Mouse (Mus musculus): Measurements from ENCODE around the gene A030003K21Rik.

A030003K21Rik gene

DNA sequence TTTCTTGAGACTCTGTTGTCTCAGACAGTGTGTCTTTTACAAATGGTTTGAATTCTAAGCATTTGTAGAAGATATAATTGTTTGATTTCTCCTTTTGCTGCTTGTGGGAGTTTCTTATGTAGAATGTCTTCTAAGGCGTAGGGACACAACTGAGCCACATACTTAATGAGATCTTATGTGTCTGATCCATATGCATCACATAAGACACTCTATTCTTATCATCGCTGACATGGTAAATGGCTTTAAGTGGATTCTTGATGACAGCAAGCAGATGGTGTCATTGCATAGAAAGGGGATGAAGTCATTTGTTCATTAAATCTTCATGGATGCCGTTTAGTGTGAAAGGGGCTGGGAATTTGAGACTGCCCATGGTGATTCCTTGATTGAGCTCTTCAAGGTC lies 37.3 kb downstream of the A030003K21Rik start:
- no peak for DNase-seq

DNA sequence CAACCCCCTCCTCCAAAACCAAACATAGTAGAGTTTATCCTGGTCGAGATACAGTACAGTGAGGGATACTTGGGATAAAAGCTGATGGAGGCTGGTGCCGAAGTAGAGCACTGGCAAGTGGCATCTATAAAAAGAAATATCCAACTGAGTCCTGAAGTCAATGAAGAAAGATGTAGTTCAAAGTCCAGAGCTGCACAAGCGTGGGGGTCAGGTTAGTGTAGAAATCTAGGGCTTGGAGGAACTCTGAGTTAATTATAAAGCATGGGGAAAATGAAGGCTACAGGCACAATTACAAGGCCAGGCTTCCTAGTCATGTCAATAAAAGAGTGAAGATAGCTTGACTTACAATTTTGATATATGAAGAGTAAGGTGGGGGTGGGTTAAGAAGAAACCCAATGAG lies 42.0 kb downstream of the A030003K21Rik start:
- DNase-seq = no peak

DNA sequence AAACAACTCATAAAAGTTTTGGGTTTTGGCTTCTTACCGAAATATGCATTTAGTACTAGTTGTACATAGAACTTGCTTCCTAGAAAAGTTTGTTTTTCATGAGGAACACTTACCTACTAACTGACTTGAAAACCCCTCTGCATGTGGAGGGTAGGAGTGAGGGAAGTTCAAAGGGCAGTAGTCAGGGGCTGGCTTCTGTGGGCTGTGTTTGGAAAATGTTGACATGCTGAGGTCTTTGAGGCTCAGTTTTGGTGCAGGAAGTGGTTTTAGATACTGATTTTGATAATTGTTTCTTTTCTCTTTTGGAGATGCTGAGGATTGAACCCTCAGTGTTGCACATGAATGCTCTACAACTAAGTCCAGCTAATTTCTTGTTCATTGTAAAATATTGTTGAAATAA lies 42.6 kb downstream of the A030003K21Rik start:
- DNase-seq = no peak

DNA sequence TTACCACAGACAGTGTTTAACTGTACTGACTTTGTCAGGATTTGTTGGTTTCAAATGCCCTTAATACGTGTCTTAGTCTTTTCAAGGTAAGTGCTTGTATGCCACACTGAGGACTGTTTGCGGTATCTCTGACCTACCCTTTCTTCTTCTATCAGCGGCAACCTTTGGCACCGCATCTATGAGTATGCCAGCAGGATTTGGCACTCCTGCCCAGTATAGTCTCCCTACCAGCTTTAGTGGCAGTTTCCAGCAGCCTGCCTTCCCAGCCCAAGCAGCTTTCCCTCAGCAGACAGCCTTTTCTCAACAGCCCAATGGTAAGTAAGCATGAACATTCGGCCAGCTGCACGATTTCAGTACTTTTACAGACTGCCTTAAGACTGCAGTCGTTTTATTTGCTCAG lies 49.9 kb downstream of the A030003K21Rik start:
- DNase-seq = no peak

Data from heart, adult 11 months (tissue).